Mouse (Mus musculus): ENCODE measurements around the gene Rufy2. TPM values are rescaled to one million over a fixed set of nuclear protein-coding genes. Genes with fewer than 3 reads are reported as not detected.

Gene Rufy2
- polyA plus RNA-seq, 1 experiment, result not detected

- 81% methylated on average over 3 of the region's 3 CpGs for WGBS
- Histone ChIP-seq H3K4me1 (ENCODE audit: control insufficient read depth, insufficient read depth, low read length) (no peaks in the 10 kb centered on the region), H3K4me3 (ENCODE audit: insufficient read depth, low read depth, low read length) (no peak overlapping the region), H3K27ac (ENCODE audit: insufficient read depth, low read depth, low read length) (no peak overlapping the region)
- TF ChIP-seq POLR2A (IDR thresholded peaks at IDR 0.05; ENCODE audit: insufficient read depth, low read depth, low read length) (no peak), CTCF (IDR thresholded peaks at IDR 0.05; ENCODE audit: insufficient read depth, low read depth, low read length) (no peak)
These were observed 52.2 kb downstream of the Rufy2 start for GRCm38 (mm10) chr10:63032267-63032666.

- Histone ChIP-seq H3K4me1 (ENCODE audit: control insufficient read depth, insufficient read depth, low read length) (no peaks in the 10 kb centered on the region), H3K27ac (ENCODE audit: insufficient read depth, low read depth, low read length) (no peak overlapping the region), H3K4me3 (ENCODE audit: insufficient read depth, low read depth, low read length) (no peak overlapping the region)
- TF ChIP-seq POLR2A (IDR thresholded peaks at IDR 0.05; ENCODE audit: insufficient read depth, low read depth, low read length) (no peak), CTCF (IDR thresholded peaks at IDR 0.05; ENCODE audit: insufficient read depth, low read depth, low read length) (no peak)
- WGBS, result 59% methylated on average over 3 of the region's 3 CpGs
These were observed 52.9 kb downstream of the Rufy2 start for GRCm38 (mm10) chr10:63032956-63033355.

DNA sequence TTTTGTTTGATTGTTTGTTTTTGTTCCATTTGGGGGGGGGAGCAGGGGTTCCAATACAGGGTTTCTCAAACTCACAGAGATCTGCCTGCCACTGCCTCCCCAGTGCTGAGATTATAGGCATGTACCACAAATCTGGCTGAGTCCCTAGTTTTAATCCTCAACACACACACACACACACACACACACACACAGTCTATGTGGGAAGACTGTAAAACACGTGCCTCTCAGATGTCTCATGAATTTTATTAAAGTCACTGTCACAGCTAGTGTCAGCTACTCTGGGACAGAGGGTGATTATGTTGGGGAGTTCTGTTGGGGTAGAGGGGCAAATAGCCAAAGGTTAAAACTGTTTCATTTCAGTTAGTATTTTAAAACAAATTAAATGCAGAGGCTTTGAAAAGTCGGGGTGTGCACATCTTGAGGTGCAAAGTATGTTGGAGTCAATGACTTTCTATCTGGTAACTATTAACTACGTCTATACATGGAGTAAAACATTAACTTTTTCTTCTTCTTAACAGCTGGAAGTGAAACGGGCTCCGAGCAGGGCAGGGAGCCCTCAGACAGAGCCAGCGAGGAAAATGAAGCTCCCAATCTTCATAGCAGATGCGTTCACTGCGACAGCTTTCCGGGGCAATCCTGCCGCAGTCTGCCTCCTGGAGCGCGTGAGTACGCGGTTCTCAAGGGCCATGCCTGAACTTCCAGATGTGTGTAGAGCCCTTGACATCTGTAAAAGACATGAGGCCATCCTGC is 58.7 kb downstream of the Rufy2 start:
- no peak overlapping the region for H3K27ac ChIP-seq (ENCODE audit: insufficient read depth, low read depth, low read length)
- TF ChIP-seq CTCF (IDR thresholded peaks at IDR 0.05; ENCODE audit: insufficient read depth, low read depth, low read length) (no peak), POLR2A (IDR thresholded peaks at IDR 0.05; ENCODE audit: insufficient read depth, low read depth, low read length) (no peak)
- H3K4me3 ChIP-seq (ENCODE audit: insufficient read depth, low read depth, low read length), result no peak overlapping the region
- no peaks in the 10 kb centered on the region for H3K4me1 ChIP-seq (ENCODE audit: control insufficient read depth, insufficient read depth, low read length)
- 87% methylated on average over 14 of the region's 14 CpGs for WGBS

- no peaks in the 10 kb centered on the region for H3K4me1 ChIP-seq (ENCODE audit: control insufficient read depth, insufficient read depth, low read length)
- 48% methylated on average over 5 of the region's 5 CpGs for WGBS
- H3K4me3 ChIP-seq (ENCODE audit: insufficient read depth, low read depth, low read length), result no peak overlapping the region
- TF ChIP-seq POLR2A (IDR thresholded peaks at IDR 0.05; ENCODE audit: insufficient read depth, low read depth, low read length), result no peak
- TF ChIP-seq CTCF (IDR thresholded peaks at IDR 0.05; ENCODE audit: insufficient read depth, low read depth, low read length), result no peak
- no peak overlapping the region for H3K27ac ChIP-seq (ENCODE audit: insufficient read depth, low read depth, low read length)
These were observed 60.0 kb downstream of the Rufy2 start for GRCm38 (mm10) chr10:63039867-63040628.

GRCm38 (mm10) chr10:63043154-63043553 is 63.1 kb downstream of the Rufy2 start:
- no peak for TF ChIP-seq POLR2A (IDR thresholded peaks at IDR 0.05; ENCODE audit: insufficient read depth, low read depth, low read length)
- no peak for TF ChIP-seq CTCF (IDR thresholded peaks at IDR 0.05; ENCODE audit: insufficient read depth, low read depth, low read length)

GRCm38 (mm10) chr10:63047751-63048150 is 67.7 kb downstream of the Rufy2 start:
- no peak for TF ChIP-seq CTCF (IDR thresholded peaks at IDR 0.05; ENCODE audit: insufficient read depth, low read depth, low read length)
- no peak for TF ChIP-seq POLR2A (IDR thresholded peaks at IDR 0.05; ENCODE audit: insufficient read depth, low read depth, low read length)
- WGBS, result 93% methylated on average over 8 of the region's 8 CpGs
- no peak overlapping the region for H3K27ac ChIP-seq (ENCODE audit: insufficient read depth, low read depth, low read length)

More at GRCm38 (mm10) chr10:63043154-63043553, 63.1 kb downstream of the Rufy2 start:
- Histone ChIP-seq H3K27ac (ENCODE audit: insufficient read depth, low read depth, low read length) (no peak overlapping the region), H3K4me1 (ENCODE audit: control insufficient read depth, insufficient read depth, low read length) (no peaks in the 10 kb centered on the region), H3K4me3 (ENCODE audit: insufficient read depth, low read depth, low read length) (no peak overlapping the region)
- WGBS, result 70% methylated on average over 3 of the region's 3 CpGs

DNA sequence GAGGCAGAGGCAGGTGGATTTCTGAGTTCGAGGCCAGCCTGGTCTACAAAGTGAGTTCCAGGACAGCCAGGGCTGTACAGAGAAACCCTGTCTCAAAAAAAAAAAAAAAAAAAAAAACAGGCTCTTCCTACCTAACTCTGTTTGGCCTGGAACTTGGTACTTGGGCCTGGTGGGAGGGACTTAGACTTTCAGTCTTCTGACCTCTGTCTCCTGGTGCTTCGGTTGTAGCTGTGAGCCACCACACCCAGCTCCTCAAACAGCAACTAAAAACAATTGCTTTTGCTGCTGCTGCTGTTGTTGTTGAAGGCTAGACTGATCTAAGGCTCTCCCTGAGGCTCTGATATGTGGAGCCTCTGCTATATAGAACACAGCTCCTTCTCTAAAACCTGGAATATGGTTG is 69.1 kb downstream of the Rufy2 start:
- no peak for TF ChIP-seq POLR2A (IDR thresholded peaks at IDR 0.05; ENCODE audit: insufficient read depth, low read depth, low read length)
- no peak for TF ChIP-seq CTCF (IDR thresholded peaks at IDR 0.05; ENCODE audit: insufficient read depth, low read depth, low read length)
- H3K4me1 ChIP-seq (ENCODE audit: control insufficient read depth, insufficient read depth, low read length), result no peaks in the 10 kb centered on the region
- no peak overlapping the region for H3K4me3 ChIP-seq (ENCODE audit: insufficient read depth, low read depth, low read length)
- WGBS, result 90% methylated on average over 2 of the region's 2 CpGs
- H3K27ac ChIP-seq (ENCODE audit: insufficient read depth, low read depth, low read length), result no peak overlapping the region

More at GRCm38 (mm10) chr10:63047751-63048150, 67.7 kb downstream of the Rufy2 start:
- Histone ChIP-seq H3K4me1 (ENCODE audit: control insufficient read depth, insufficient read depth, low read length) (no peaks in the 10 kb centered on the region), H3K4me3 (ENCODE audit: insufficient read depth, low read depth, low read length) (no peak overlapping the region)

GRCm38 (mm10) chr10:63051267-63051666 is 71.2 kb downstream of the Rufy2 start:
- no peak overlapping the region for H3K27ac ChIP-seq (ENCODE audit: insufficient read depth, low read depth, low read length)
- 85% methylated on average over 7 of the region's 7 CpGs for WGBS
- H3K4me1 ChIP-seq (ENCODE audit: control insufficient read depth, insufficient read depth, low read length), result no peaks in the 10 kb centered on the region
- no peak for TF ChIP-seq POLR2A (IDR thresholded peaks at IDR 0.05; ENCODE audit: insufficient read depth, low read depth, low read length)
- no peak for TF ChIP-seq CTCF (IDR thresholded peaks at IDR 0.05; ENCODE audit: insufficient read depth, low read depth, low read length)
- H3K4me3 ChIP-seq (ENCODE audit: insufficient read depth, low read depth, low read length), result no peak overlapping the region

DNA sequence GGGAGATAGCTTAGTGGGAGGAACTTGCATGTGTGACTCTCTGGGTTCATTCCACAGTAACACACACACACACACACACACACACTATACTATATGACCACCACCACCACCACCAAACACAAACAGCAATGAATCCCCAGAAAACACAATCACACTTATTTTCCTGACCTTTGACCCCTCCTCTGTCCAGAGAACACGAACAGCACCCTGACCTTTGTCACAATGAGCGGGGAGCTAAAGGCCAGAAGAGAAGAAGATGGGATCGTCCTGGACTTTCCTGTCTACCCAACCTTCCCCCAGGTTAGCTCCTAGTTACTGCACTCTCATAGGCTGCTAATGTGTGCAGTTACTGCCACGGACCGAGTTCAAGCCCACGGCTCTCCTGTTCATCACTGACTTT is 72.0 kb downstream of the Rufy2 start:
- no peaks in the 10 kb centered on the region for H3K4me1 ChIP-seq (ENCODE audit: control insufficient read depth, insufficient read depth, low read length)
- 88% methylated on average over 6 of the region's 6 CpGs for WGBS
- TF ChIP-seq POLR2A (IDR thresholded peaks at IDR 0.05; ENCODE audit: insufficient read depth, low read depth, low read length) (no peak), CTCF (IDR thresholded peaks at IDR 0.05; ENCODE audit: insufficient read depth, low read depth, low read length) (no peak)
- no peak overlapping the region for H3K4me3 ChIP-seq (ENCODE audit: insufficient read depth, low read depth, low read length)
- H3K27ac ChIP-seq (ENCODE audit: insufficient read depth, low read depth, low read length), result no peak overlapping the region

Measured in olfactory bulb, adult 2 months (tissue).